Mouse (Mus musculus) bone marrow macrophage, adult 2 months (primary cell): ENCODE results near the gene Pex11a. TPM values are rescaled to one million over a fixed set of nuclear protein-coding genes. Genes with fewer than 3 reads are reported as not detected.

Experiments used
- H3K27ac ChIP-seq: 2 replicates; pipeline ENCODE4 v1.5.1; 2012; ENCODE audit warnings: low read depth, low read length; ENCODE audit not compliant: insufficient read depth
- H3K4me1 ChIP-seq: 2 replicates; pipeline ENCODE4 v1.6.1; 2012; ENCODE audit warnings: low read length; ENCODE audit not compliant: control insufficient read depth, insufficient read depth
- H3K4me3 ChIP-seq: 2 replicates; pipeline ENCODE4 v1.5.1; 2012; ENCODE audit warnings: mild to moderate bottlenecking, low read length, moderate library complexity; ENCODE audit not compliant: insufficient read depth
- CTCF ChIP-seq: IDR thresholded peaks from 2 replicates; pipeline ENCODE4 v1.5.1; 2012; ENCODE audit warnings: low read depth, mild to moderate bottlenecking, low read length, moderate library complexity
- POLR2A ChIP-seq: IDR thresholded peaks from 2 replicates; pipeline ENCODE4 v1.6.1; 2012; ENCODE audit warnings: mild to moderate bottlenecking, low read depth, low read length, borderline replicate concordance
- polyA plus RNA-seq: library from polyadenylated mRNA; stranded (reverse); fragments of >200 nt; gene quantifications from 2 replicates; pipeline ENCODE4 v1.2.4, GENCODE M21; 2012; ENCODE audit not compliant: missing spikeins, insufficient read depth, insufficient read length

The Pex11a gene
- polyA plus RNA-seq, 1 experiment: 5.9 TPM

DNA sequence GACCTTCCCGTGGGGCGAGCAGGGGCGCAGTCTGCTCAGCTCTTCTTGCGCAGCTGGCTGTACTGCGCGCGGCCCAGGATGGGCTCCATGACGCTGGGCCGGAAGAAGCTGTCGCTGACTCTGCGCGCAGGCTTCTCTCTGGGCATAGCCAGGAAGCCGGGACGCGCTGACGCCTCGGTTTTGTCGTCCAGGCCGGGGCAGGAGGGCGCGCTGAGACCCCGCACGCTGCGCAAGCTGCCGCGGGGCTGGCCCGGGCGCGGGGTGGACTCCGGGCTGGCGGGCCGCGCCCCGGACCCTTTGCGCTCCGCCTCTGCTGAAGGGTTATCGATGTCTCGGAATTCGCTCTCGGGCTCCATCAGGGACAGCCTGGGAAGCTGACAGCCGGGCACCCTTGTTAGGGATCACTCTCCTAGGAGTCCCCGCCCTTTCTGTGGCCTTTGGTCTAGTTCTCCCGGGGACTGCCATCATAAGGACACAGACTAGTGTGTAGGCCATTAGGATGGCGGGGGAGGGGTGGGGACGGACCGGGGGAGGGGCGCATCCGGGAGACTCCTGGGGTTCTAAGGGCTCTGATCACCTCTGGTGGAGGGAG lies 21.4 kb downstream of the Pex11a start:
- peaks cover 11% of the 10 kb centered on the region for H3K4me1 ChIP-seq
- no peak for TF ChIP-seq CTCF
- no peak for TF ChIP-seq POLR2A
- H3K4me3 ChIP-seq: peak overlapping the region; percentile 62
- H3K27ac ChIP-seq: no peak overlapping the region

- Histone ChIP-seq H3K4me3 (peak within 1 kb of the TSS; percentile 74), H3K27ac (no peak within 1 kb of the TSS), H3K4me1 (peaks cover 3% of the 10 kb centered on the region; the same call in 1 of the 2 replicates)
- TF ChIP-seq POLR2A: no peak
Observed at GRCm38 (mm10) chr7:79715187-79715981, 27.5 kb downstream of the Pex11a start, which contains the start of gene Kif7. Gene Kif7 (minus strand): TSS chr7:79715720.

GRCm38 (mm10) chr7:79710831-79711230 lies 32.1 kb downstream of the Pex11a start:
- no peak overlapping the region for H3K27ac ChIP-seq
- no peak overlapping the region for H3K4me3 ChIP-seq
- TF ChIP-seq POLR2A (no peak), CTCF (no peak)
- H3K4me1 ChIP-seq: no peaks in the 10 kb centered on the region

GRCm38 (mm10) chr7:79710130-79710607 lies 32.8 kb downstream of the Pex11a start:
- no peak overlapping the region for H3K27ac ChIP-seq
- TF ChIP-seq CTCF: no peak
- no peak for TF ChIP-seq POLR2A
- peak overlapping the region; percentile 43 for H3K4me3 ChIP-seq
- no peaks in the 10 kb centered on the region for H3K4me1 ChIP-seq

- no peak overlapping the region for H3K27ac ChIP-seq
- TF ChIP-seq POLR2A (no peak), CTCF (no peak)
- no peak overlapping the region for H3K4me3 ChIP-seq
Observed at GRCm38 (mm10) chr7:79705210-79705609, 37.7 kb downstream of the Pex11a start.

DNA sequence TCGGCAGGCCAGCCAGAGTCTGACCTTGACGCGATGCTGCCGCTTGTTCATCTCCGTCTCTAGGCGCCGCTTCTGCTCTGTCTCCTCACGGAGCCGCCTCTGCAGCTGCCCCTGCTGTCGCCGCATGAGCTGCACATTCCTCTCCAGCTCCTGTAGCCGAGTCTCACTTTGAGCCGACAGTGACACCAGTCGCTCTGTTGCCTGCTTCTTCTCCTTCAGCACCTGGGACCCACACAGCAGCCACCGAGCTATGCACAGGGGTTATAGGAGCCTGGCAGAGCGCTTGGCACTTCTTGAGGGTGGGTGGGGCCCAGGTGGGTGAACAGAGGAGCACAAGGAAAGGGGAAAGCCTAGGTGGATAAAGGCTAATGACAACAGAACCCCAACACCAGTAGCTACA lies 40.2 kb downstream of the Pex11a start:
- Histone ChIP-seq H3K4me3 (no peak overlapping the region), H3K4me1 (no peaks in the 10 kb centered on the region), H3K27ac (no peak overlapping the region)
- no peak for TF ChIP-seq CTCF
- no peak for TF ChIP-seq POLR2A

More at GRCm38 (mm10) chr7:79705210-79705609, 37.7 kb downstream of the Pex11a start:
- no peaks in the 10 kb centered on the region for H3K4me1 ChIP-seq

- no peak overlapping the region for H3K4me3 ChIP-seq
- TF ChIP-seq CTCF: no peak
- no peak for TF ChIP-seq POLR2A
- peaks cover 5% of the 10 kb centered on the region; the same call in 1 of the 2 replicates for H3K4me1 ChIP-seq
- no peak overlapping the region for H3K27ac ChIP-seq
Observed at GRCm38 (mm10) chr7:79696495-79696894, 46.4 kb downstream of the Pex11a start.

Other genes starting within 250 kb of the Pex11a start
- not detected in 2 replicates for gene Rhcg, start 125.5 kb downstream of the Pex11a start, polyA plus RNA-seq
- gene Ticrr, start 82.9 kb downstream of the Pex11a start, polyA plus RNA-seq: 3.5 and 4.6 TPM in 2 replicates
- 0.60 and 0.71 TPM in 2 replicates for gene Kif7, start 27.4 kb downstream of the Pex11a start, polyA plus RNA-seq
- not detected in 2 replicates for gene Plin1, start 10.2 kb downstream of the Pex11a start, polyA plus RNA-seq
- not detected in 2 replicates for gene Wdr93, start within 50 bp of the Pex11a start, polyA plus RNA-seq
- not detected in 2 replicates for gene Mesp1, start 50.7 kb upstream of the Pex11a start, polyA plus RNA-seq
- not detected in 2 replicates for gene Mesp2, start 67.6 kb upstream of the Pex11a start, polyA plus RNA-seq
- 120 and 145 TPM in 2 replicates for gene Anpep, start 117.9 kb upstream of the Pex11a start, polyA plus RNA-seq
- 13.7 and 18.6 TPM in 2 replicates for gene Ap3s2, start 177.5 kb upstream of the Pex11a start, polyA plus RNA-seq
- 9.7 and 10.2 TPM in 2 replicates for gene Arpin, start 192.2 kb upstream of the Pex11a start, polyA plus RNA-seq